Mouse (Mus musculus) ES-E14 (cell line): ENCODE results near the gene Olfr1431. TPM values are rescaled to one million over a fixed set of nuclear protein-coding genes. Genes with fewer than 3 reads are reported as not detected.

Experiments used
- DNase-seq: peaks from one replicate; pipeline ENCODE4 v3.0.0-alpha.2; 2013; ENCODE audit warnings: low read depth, low spot score
- H3K27ac ChIP-seq: 2 replicates; pipeline ENCODE4 v1.5.1; 2012; ENCODE audit warnings: low read depth, mild to moderate bottlenecking, low read length, moderate library complexity, mixed read lengths; ENCODE audit not compliant: poor library complexity, insufficient read depth, severe bottlenecking
- H3K36me3 ChIP-seq: 2 replicates; pipeline ENCODE4 v1.6.1; 2012; ENCODE audit warnings: mild to moderate bottlenecking, low read length, moderate library complexity, mixed read lengths; ENCODE audit not compliant: control insufficient read depth, poor library complexity, insufficient read depth, severe bottlenecking
- H3K4me1 ChIP-seq, 2 experiments: fragments of 150-350 bp in 1 of 2; sonication (generic) in 1 of 2; 2 replicates each; pipeline ENCODE4 v1.6.1; 2012; ENCODE audit warnings: low read length in 2 of 2, mild to moderate bottlenecking in 1 of 2, mixed read lengths in 1 of 2; ENCODE audit not compliant: control insufficient read depth in 2 of 2, insufficient read depth in 2 of 2, poor library complexity in 1 of 2
- H3K4me3 ChIP-seq, 2 experiments: fragments of 150-350 bp in 1 of 2; sonication (generic) in 1 of 2; 2 replicates each; pipeline ENCODE4 v1.5.1; 2012; ENCODE audit warnings: low read length in 2 of 2, low read depth in 1 of 2, mild to moderate bottlenecking in 1 of 2, mixed read lengths in 1 of 2; ENCODE audit not compliant: insufficient read depth in 1 of 2, poor library complexity in 1 of 2, severe bottlenecking in 1 of 2
- H3K9ac ChIP-seq: 2 replicates; pipeline ENCODE4 v1.6.1; 2012; ENCODE audit warnings: low read depth, mild to moderate bottlenecking, low read length, mixed read lengths; ENCODE audit not compliant: poor library complexity, insufficient read depth, severe bottlenecking
- H3K9me3 ChIP-seq: fragments of 150-350 bp; sonication (generic); 2 replicates; pipeline ENCODE4 v1.6.1; 2012; ENCODE audit warnings: low read depth, mild to moderate bottlenecking, low read length; ENCODE audit not compliant: control insufficient read depth, insufficient read depth
- CHD2 ChIP-seq: IDR thresholded peaks from 2 replicates; pipeline ENCODE4 v1.6.1; 2014; ENCODE audit warnings: mild to moderate bottlenecking, low read depth, low read length, inconsistent platforms
- HCFC1 ChIP-seq: IDR thresholded peaks from 2 replicates; pipeline ENCODE4 v1.6.1; 2012; ENCODE audit warnings: low read length, inconsistent platforms, borderline replicate concordance; ENCODE audit not compliant: insufficient read depth
- MAFK ChIP-seq: IDR thresholded peaks from 2 replicates; pipeline ENCODE4 v1.6.1; 2014; ENCODE audit warnings: mild to moderate bottlenecking, low read depth, low read length, inconsistent platforms; ENCODE audit not compliant: insufficient read depth
- ZC3H11A ChIP-seq: IDR thresholded peaks from 2 replicates; pipeline ENCODE4 v1.6.1; 2012; ENCODE audit warnings: low read depth, mild to moderate bottlenecking, inconsistent platforms, low read length, borderline replicate concordance
- ZNF384 ChIP-seq: IDR thresholded peaks from 2 replicates; pipeline ENCODE4 v1.6.1; 2012; ENCODE audit warnings: low read depth, low read length, inconsistent platforms
- in situ Hi-C, 2 experiments: fragments of 600-800 bp; cut with MboI; formaldehyde crosslinking; loops; one replicate each; pipeline ENCODE4 v1.15.1; 2025; ENCODE audit warnings: low sequenced_read_pairs in 2 of 2, inconsistent platforms in 1 of 2; ENCODE audit not compliant: unreplicated experiment in 2 of 2
- total RNA-seq: library from RNA; depleted of rRNA; stranded (reverse); fragments of 300-350 nt; gene quantifications from 2 replicates; pipeline ENCODE4 v1.2.3, GENCODE M21; 2012; rRNA removed

The Olfr1431 gene
- total RNA-seq, 1 experiment = 0.18 TPM

GRCm38 (mm10) chr19:12241559-12241958, 41.1 kb downstream of the Olfr1431 start, which contains the start of gene Olfr262:
Gene Olfr262 (minus strand): TSS chr19:12241659.
- no peak within 1 kb of the TSS for H3K9ac ChIP-seq
- no peak within 1 kb of the TSS for H3K27ac ChIP-seq
- no peaks in the 10 kb centered on the region for H3K9me3 ChIP-seq
- H3K36me3 ChIP-seq = no peaks in the 10 kb centered on the region
- H3K4me1 ChIP-seq = no peaks in the 10 kb centered on the region
- DNase-seq = no peak
- H3K4me3 ChIP-seq = no peak within 1 kb of the TSS
- in situ Hi-C loops = no loop called here
- TF ChIP-seq MAFK (no peak), CHD2 (no peak), ZC3H11A (no peak), ZNF384 (no peak), HCFC1 (no peak)

- Histone ChIP-seq H3K36me3 (no peaks in the 10 kb centered on the region), H3K9ac (no peak within 1 kb of the TSS), H3K9me3 (no peaks in the 10 kb centered on the region), H3K4me3 (no peak within 1 kb of the TSS), H3K4me1 (no peaks in the 10 kb centered on the region), H3K27ac (no peak within 1 kb of the TSS)
- DNase-seq = no peak
- TF ChIP-seq ZC3H11A (no peak), HCFC1 (no peak), CHD2 (no peak), ZNF384 (no peak), MAFK (no peak)
- in situ Hi-C loops = no loop called here
Measured at GRCm38 (mm10) chr19:12260732-12261131, 60.3 kb downstream of the Olfr1431 start, which contains the start of gene Olfr235. Gene Olfr235 (plus strand): TSS chr19:12261032.

Other genes starting within 250 kb of the Olfr1431 start
- gene Osbp, start 234.7 kb upstream of the Olfr1431 start, total RNA-seq = 15.8 and 18.5 TPM in 2 replicates
- 0.11 and 0.27 TPM in 2 replicates for gene Olfr1423, start 159.3 kb upstream of the Olfr1431 start, total RNA-seq
- not detected in 2 replicates for gene Olfr1424, start 138.0 kb upstream of the Olfr1431 start, total RNA-seq
- 0.21 TPM in 1 of 2 replicates, not detected in the other for gene Olfr1425, start 122.9 kb upstream of the Olfr1431 start, total RNA-seq
- not detected in 2 replicates for gene Olfr1426, start 108.6 kb upstream of the Olfr1431 start, total RNA-seq
- gene Olfr1427, start 97.3 kb upstream of the Olfr1431 start, total RNA-seq = 0.18 TPM in 1 of 2 replicates, not detected in the other
- gene Olfr1428, start 84.7 kb upstream of the Olfr1431 start, total RNA-seq = not detected in 2 replicates
- not detected in 2 replicates for gene Olfr76, start 77.4 kb upstream of the Olfr1431 start, total RNA-seq
- gene Olfr1555-ps1, start 30.5 kb upstream of the Olfr1431 start, total RNA-seq = not detected in 2 replicates
- gene Olfr1432, start 32.0 kb downstream of the Olfr1431 start, total RNA-seq = not detected in 2 replicates
- not detected in 2 replicates for gene Olfr262, start 41.0 kb downstream of the Olfr1431 start, total RNA-seq
- gene Olfr235, start 60.4 kb downstream of the Olfr1431 start, total RNA-seq = not detected in 2 replicates
- gene Olfr1434, start 79.2 kb downstream of the Olfr1431 start, total RNA-seq = not detected in 2 replicates
- not detected in 2 replicates for gene Olfr1436, start 98.5 kb downstream of the Olfr1431 start, total RNA-seq
- gene Olfr1437, start 124.5 kb downstream of the Olfr1431 start, total RNA-seq = not detected in 2 replicates
- gene Olfr1438-ps1, start 135.3 kb downstream of the Olfr1431 start, total RNA-seq = not detected in 2 replicates
- not detected in 2 replicates for gene Olfr1440, start 186.6 kb downstream of the Olfr1431 start, total RNA-seq
- gene Olfr1441, start 216.8 kb downstream of the Olfr1431 start, total RNA-seq = 0.13 TPM in 1 of 2 replicates, not detected in the other
- not detected in 2 replicates for gene Pfpl, start 227.3 kb downstream of the Olfr1431 start, total RNA-seq